23 mouse cellular contexts compared by ENCODE assay signal in genomic region chr1:20544526-20544925, GRCm38 (mm10).
DNase-seq lines count a peak whose midpoint lies in the region; ATAC-seq and TF ChIP-seq lines count a peak whose summit lies in the region.
"Had no signal": no experiment of that assay in that cellular context is flagged by ENCODE, and none has a peak within 500 bp of the region (broad histone marks: within the 10 kb centered on the region; RNA-seq: fewer than 3 reads in every experiment).

No protein-coding gene starts in this region.

- H3K36me3 ChIP-seq in kidney, adult 2 months (ENCODE audit: control insufficient read depth, insufficient read depth, low read length), result peaks cover 2% of the 10 kb centered on the region
- no peaks in the 10 kb centered on the region for H3K36me3 ChIP-seq in liver, embryonic 14.5 days (replicated peaks; ENCODE audit: control insufficient read depth, insufficient read depth, low read depth)
- H3K36me3 ChIP-seq in liver, embryonic 11.5 days (ENCODE audit: control insufficient read depth, insufficient read depth, low read length), result no peaks in the 10 kb centered on the region
- no peaks in the 10 kb centered on the region for H3K36me3 ChIP-seq in ES-E14 (ENCODE audit: control insufficient read depth, insufficient read depth, low read length, poor library complexity, severe bottlenecking)
- H3K36me3 ChIP-seq: embryonic facial prominence, embryonic 12.5 days; forebrain, embryonic 12.5 days; heart, embryonic 10.5 days; hindbrain, embryonic 12.5 days had no signal

- H3K4me3 ChIP-seq in kidney, adult 2 months (ENCODE audit: insufficient read depth, low read depth, low read length), result no peak overlapping the region
- no peak overlapping the region for H3K4me3 ChIP-seq in liver, embryonic 14.5 days (ENCODE audit: insufficient read depth in 1 of 2, low read depth in 2 of 2, low read length in 2 of 2)
- no peak overlapping the region for H3K4me3 ChIP-seq in liver, embryonic 11.5 days (ENCODE audit: low read depth, low read length)
- no peak overlapping the region for H3K4me3 ChIP-seq in ES-E14 (ENCODE audit: insufficient read depth in 1 of 2, low read depth in 1 of 2, low read length in 2 of 2, poor library complexity in 1 of 2, severe bottlenecking in 1 of 2)
- H3K4me3 ChIP-seq: embryonic facial prominence, embryonic 12.5 days; forebrain, embryonic 12.5 days; heart, embryonic 10.5 days; hindbrain, embryonic 12.5 days had no signal

- ATAC-seq in liver, embryonic 14.5 days (ENCODE audit: insufficient read depth), result no peak
- ATAC-seq in liver, embryonic 11.5 days (replicated peaks; ENCODE audit: low FRiP score), result no peak
- ATAC-seq: forebrain, postnatal 0 days; hindbrain, embryonic 16.5 days; inflammation-experienced regulatory T-cells, adult 6 months; intestine, postnatal 0 days had no signal

- no peak overlapping the region for H3K9ac ChIP-seq in liver, embryonic 14.5 days (replicated peaks)
- no peak overlapping the region for H3K9ac ChIP-seq in liver, embryonic 11.5 days (ENCODE audit: low read depth, low read length)
- H3K9ac ChIP-seq in ES-E14 (ENCODE audit: insufficient read depth, low read depth, low read length, poor library complexity, severe bottlenecking), result no peak overlapping the region
- H3K9ac ChIP-seq: embryonic facial prominence, embryonic 12.5 days; forebrain, embryonic 12.5 days; forebrain, postnatal 0 days; hindbrain, embryonic 12.5 days had no signal

- peak; percentile 30; the same call in 1 of the 2 replicates for TF ChIP-seq CTCF in kidney, adult 2 months (conservative IDR thresholded peaks at IDR 0.05; ENCODE audit: insufficient read depth, insufficient read length, low read depth, low read length)
- TF ChIP-seq CTCF in liver, embryonic 14.5 days (IDR thresholded peaks at IDR 0.05; ENCODE audit: low read depth), result 0 out of 2 replicates have a peak, but pooled peaks have one; percentile 10

- in situ Hi-C loops in ES-E14 (cut with MboI; ENCODE audit: low sequenced_read_pairs in 2 of 2, unreplicated experiment in 2 of 2), result no loop called here

- TF ChIP-seq POLR2A in kidney, adult 2 months (IDR thresholded peaks at IDR 0.05; ENCODE audit: low read depth, low read length), result no peak

- H3K4me1 ChIP-seq in kidney, adult 2 months (ENCODE audit: control insufficient read depth, insufficient read depth, low read length), result no peaks in the 10 kb centered on the region
- no peaks in the 10 kb centered on the region for H3K4me1 ChIP-seq in liver, embryonic 14.5 days (replicated peaks; ENCODE audit: control insufficient read depth in 2 of 2, insufficient read depth in 2 of 2, low read length in 1 of 2)
- no peaks in the 10 kb centered on the region for H3K4me1 ChIP-seq in liver, embryonic 11.5 days (replicated peaks; ENCODE audit: control insufficient read depth, insufficient read depth, low read length)
- H3K4me1 ChIP-seq in ES-E14 (ENCODE audit: control insufficient read depth in 2 of 2, insufficient read depth in 2 of 2, low read length in 2 of 2, poor library complexity in 1 of 2), result no peaks in the 10 kb centered on the region
- H3K4me1 ChIP-seq: embryonic facial prominence, embryonic 12.5 days; forebrain, embryonic 12.5 days; heart, embryonic 10.5 days; hindbrain, embryonic 12.5 days had no signal

- no peak overlapping the region for H3K27ac ChIP-seq in kidney, adult 2 months (ENCODE audit: insufficient read depth, low read depth, low read length)
- no peak overlapping the region for H3K27ac ChIP-seq in liver, embryonic 14.5 days
- no peak overlapping the region for H3K27ac ChIP-seq in liver, embryonic 11.5 days (ENCODE audit: low read depth, low read length)
- no peak overlapping the region for H3K27ac ChIP-seq in ES-E14 (ENCODE audit: insufficient read depth, low read depth, low read length, poor library complexity, severe bottlenecking)
- H3K27ac ChIP-seq: embryonic facial prominence, embryonic 12.5 days; forebrain, embryonic 12.5 days; heart, embryonic 10.5 days; hindbrain, embryonic 12.5 days had no signal

- no peaks in the 10 kb centered on the region for H3K9me3 ChIP-seq in liver, embryonic 14.5 days (ENCODE audit: control insufficient read depth, low read length)
- H3K9me3 ChIP-seq in liver, embryonic 11.5 days (ENCODE audit: control insufficient read depth, low read length), result no peaks in the 10 kb centered on the region
- H3K9me3 ChIP-seq in ES-E14 (ENCODE audit: control insufficient read depth, insufficient read depth, low read depth, low read length), result no peaks in the 10 kb centered on the region
- H3K9me3 ChIP-seq: embryonic facial prominence, embryonic 12.5 days; forebrain, embryonic 12.5 days; heart, embryonic 10.5 days; hindbrain, embryonic 12.5 days had no signal

- no peak for TF ChIP-seq EP300 in liver, embryonic 14.5 days (IDR thresholded peaks at IDR 0.05; ENCODE audit: low read depth)

- WGBS in kidney, adult 2 months, result 58% methylated on average over 4 of the region's 4 CpGs
- 46% methylated on average over 4 of the region's 4 CpGs for WGBS in liver, embryonic 14.5 days (ENCODE audit: insufficient replicate concordance)
- 58% methylated on average over 4 of the region's 4 CpGs for WGBS in liver, embryonic 11.5 days

- H3K27me3 ChIP-seq in kidney, adult 2 months (replicated peaks; ENCODE audit: control insufficient read depth, insufficient read depth, low read length), result no peaks in the 10 kb centered on the region
- no peaks in the 10 kb centered on the region for H3K27me3 ChIP-seq in liver, embryonic 14.5 days (ENCODE audit: control insufficient read depth, insufficient read depth, low read length)
- H3K27me3 ChIP-seq in liver, embryonic 11.5 days (replicated peaks; ENCODE audit: control insufficient read depth, insufficient read depth, low read length), result no peaks in the 10 kb centered on the region
- H3K27me3 ChIP-seq: embryonic facial prominence, embryonic 12.5 days; forebrain, embryonic 12.5 days; hindbrain, embryonic 12.5 days had no signal

- H3K4me2 ChIP-seq in liver, embryonic 14.5 days (ENCODE audit: low read depth), result no peak overlapping the region
- H3K4me2 ChIP-seq in liver, embryonic 11.5 days, result no peak overlapping the region
- H3K4me2 ChIP-seq: embryonic facial prominence, embryonic 12.5 days; forebrain, embryonic 12.5 days; hindbrain, embryonic 12.5 days had no signal

- DNase-seq in kidney, adult 2 months, result peak; percentile 9
- DNase-seq in kidney, adult 11 months, result no peak
- DNase-seq in liver, embryonic 14.5 days (ENCODE audit: low read depth in 3 of 3, low spot score in 3 of 3), result no peak
- DNase-seq in liver, embryonic 11.5 days (ENCODE audit: low spot score), result no peak
- DNase-seq in ES-E14 (ENCODE audit: low read depth, low spot score), result peak; percentile 49
- peak; percentile 63 for DNase-seq in ZHBTc4 (ENCODE audit: low read depth, low spot score)
- no peak for DNase-seq in gastrocnemius, adult 8-10 months (ENCODE audit: low spot score in 2 of 2)
- no peak for DNase-seq in gastrocnemius, postnatal 25 days
- DNase-seq: adrenal gland, postnatal 36 days; cerebellum, adult 2 months; cerebellum, postnatal 10 days; forebrain, postnatal 0 days; gastrocnemius, postnatal 36 days; heart, adult 11 months; heart, postnatal 10 days; heart, postnatal 4 days had no signal

TF ChIP-seq in ES-E14, 5 proteins besides CTCF, POLR2A, EP300 and RAD21:
- TF ChIP-seq CHD2 (IDR thresholded peaks at IDR 0.05; ENCODE audit: low read depth, low read length), result no peak
- no peak for TF ChIP-seq MAFK (IDR thresholded peaks at IDR 0.05; ENCODE audit: insufficient read depth, low read depth, low read length)
- TF ChIP-seq ZC3H11A (IDR thresholded peaks at IDR 0.05; ENCODE audit: borderline replicate concordance, low read depth, low read length), result no peak
- TF ChIP-seq ZNF384 (IDR thresholded peaks at IDR 0.05; ENCODE audit: low read depth, low read length), result no peak
- no peak for TF ChIP-seq HCFC1 (IDR thresholded peaks at IDR 0.05; ENCODE audit: borderline replicate concordance, insufficient read depth, low read length)

Comparison
In these comparisons a context has a peak if more than half of its experiments do, and no peak if none do; other contexts are left out.
1. DNase-seq: peak in kidney, adult 2 months (single experiment), ES-E14 (single experiment) and ZHBTc4 (single experiment); none in kidney, adult 11 months (single experiment), liver, embryonic 14.5 days (0 of 3), liver, embryonic 11.5 days (single experiment), gastrocnemius, adult 8-10 months (0 of 2) and gastrocnemius, postnatal 25 days (single experiment).